Mouse (Mus musculus): ENCODE results near the gene Megf11.

Megf11 gene

GRCm38 (mm10) chr9:64612121-64612983 lies 226.9 kb downstream of the Megf11 start:
- DNase-seq: no peak

GRCm38 (mm10) chr9:64612984-64613649 lies 227.7 kb downstream of the Megf11 start:
- DNase-seq: no peak

- no peak for DNase-seq
Measured at GRCm38 (mm10) chr9:64617413-64617812, 232.0 kb downstream of the Megf11 start.

- DNase-seq: no peak
Measured at GRCm38 (mm10) chr9:64618433-64618832, 233.0 kb downstream of the Megf11 start.

- no peak for DNase-seq
Measured at GRCm38 (mm10) chr9:64619440-64619839, 234.0 kb downstream of the Megf11 start.

GRCm38 (mm10) chr9:64620596-64620995 lies 235.2 kb downstream of the Megf11 start:
- no peak for DNase-seq

- no peak for DNase-seq
Measured at GRCm38 (mm10) chr9:64621499-64622296, 236.3 kb downstream of the Megf11 start.

GRCm38 (mm10) chr9:64623361-64623760 lies 237.9 kb downstream of the Megf11 start:
- no peak for DNase-seq

GRCm38 (mm10) chr9:64624536-64624935 lies 239.1 kb downstream of the Megf11 start:
- no peak for DNase-seq

- DNase-seq: no peak
Measured at GRCm38 (mm10) chr9:64629802-64630201, 244.4 kb downstream of the Megf11 start.

- no peak for DNase-seq
Measured at GRCm38 (mm10) chr9:64633169-64633568, 247.7 kb downstream of the Megf11 start.

GRCm38 (mm10) chr9:64636111-64636510 lies 250.7 kb downstream of the Megf11 start:
- no peak for DNase-seq

- no peak for DNase-seq
Measured at GRCm38 (mm10) chr9:64636961-64637360, 251.5 kb downstream of the Megf11 start.

GRCm38 (mm10) chr9:64638250-64638649 lies 252.8 kb downstream of the Megf11 start:
- no peak for DNase-seq

GRCm38 (mm10) chr9:64639664-64640063 lies 254.2 kb downstream of the Megf11 start:
- peak in 1 of 2 experiments; percentile 6 for DNase-seq

- no peak for DNase-seq
Measured at GRCm38 (mm10) chr9:64644129-64644528, 258.7 kb downstream of the Megf11 start.

- DNase-seq: no peak
Measured at GRCm38 (mm10) chr9:64645462-64645861, 260.0 kb downstream of the Megf11 start.

- no peak for DNase-seq
Measured at GRCm38 (mm10) chr9:64649393-64649792, 264.0 kb downstream of the Megf11 start.

- DNase-seq: no peak
Measured at GRCm38 (mm10) chr9:64649892-64650291, 264.5 kb downstream of the Megf11 start.

- DNase-seq: no peak
Measured at GRCm38 (mm10) chr9:64651181-64651580, 265.8 kb downstream of the Megf11 start.

GRCm38 (mm10) chr9:64651689-64652088 lies 266.3 kb downstream of the Megf11 start:
- DNase-seq: no peak

- no peak for DNase-seq
Measured at GRCm38 (mm10) chr9:64652138-64652537, 266.7 kb downstream of the Megf11 start.

- DNase-seq: no peak
Measured at GRCm38 (mm10) chr9:64652841-64653361, 267.5 kb downstream of the Megf11 start.

Measured in spleen, adult 18-20 months (tissue).